Mouse (Mus musculus): ENCODE results near the gene Fbxw5. TPM values are rescaled to one million over a fixed set of nuclear protein-coding genes. Genes with fewer than 3 reads are reported as not detected.

Fbxw5 gene
- polyA plus RNA-seq, 1 experiment from 2014 or later = 72.9 TPM

DNA sequence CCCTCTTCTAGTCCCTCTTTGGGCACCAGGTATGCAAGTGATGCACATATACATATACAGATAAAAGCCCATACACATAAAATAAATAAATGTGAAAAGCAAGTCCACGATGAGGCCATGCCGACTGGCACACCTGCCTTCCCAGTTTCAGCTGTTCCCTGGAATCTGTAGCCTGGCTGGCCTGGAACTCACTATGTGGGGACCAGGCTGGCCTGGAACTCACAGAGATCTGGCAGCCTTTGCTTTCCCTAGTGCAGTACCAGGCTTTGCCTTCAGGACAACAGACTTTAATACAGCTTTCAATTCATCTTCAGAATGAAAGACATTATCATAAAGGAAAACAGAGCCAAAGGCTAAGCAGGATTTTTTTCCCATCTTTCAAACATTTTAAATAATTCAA is 33.2 kb downstream of the Fbxw5 start:
- Histone ChIP-seq H3K4me3 (ENCODE audit: low read depth, low read length) (no peak overlapping the region), H3K27me3 (replicated peaks; ENCODE audit: control insufficient read depth, insufficient read depth, low read length) (no peaks in the 10 kb centered on the region), H3K27ac (ENCODE audit: low read depth) (no peak overlapping the region), H3K9ac (ENCODE audit: low read length) (no peak overlapping the region), H3K9me3 (ENCODE audit: control insufficient read depth, low read length) (no peaks in the 10 kb centered on the region), H3K4me1 (replicated peaks; ENCODE audit: control insufficient read depth, insufficient read depth, low read length) (no peaks in the 10 kb centered on the region), H3K36me3 (ENCODE audit: control insufficient read depth, insufficient read depth, low read length) (peaks cover 91% of the 10 kb centered on the region), H3K4me2 (ENCODE audit: low read length) (no peak overlapping the region)
- DNase-seq (ENCODE audit: low spot score) (no peak), ATAC-seq (replicated peaks; ENCODE audit: low FRiP score, low TSS enrichment, low read depth) (no peak)
- WGBS = 90% methylated on average over 2 of the region's 2 CpGs

GRCm38 (mm10) chr2:25534178-25534865 is 33.8 kb downstream of the Fbxw5 start:
- H3K27me3 ChIP-seq (replicated peaks; ENCODE audit: control insufficient read depth, insufficient read depth, low read length) = no peaks in the 10 kb centered on the region
- ATAC-seq (replicated peaks; ENCODE audit: low FRiP score, low TSS enrichment, low read depth) = no peak
- no peak overlapping the region for H3K4me2 ChIP-seq (ENCODE audit: low read length)
- no peak for DNase-seq (ENCODE audit: low spot score)
- H3K27ac ChIP-seq (ENCODE audit: low read depth) = no peak overlapping the region
- H3K9me3 ChIP-seq (ENCODE audit: control insufficient read depth, low read length) = no peaks in the 10 kb centered on the region
- H3K4me3 ChIP-seq (ENCODE audit: low read depth, low read length) = no peak overlapping the region
- no peak overlapping the region for H3K9ac ChIP-seq (ENCODE audit: low read length)
- H3K36me3 ChIP-seq (ENCODE audit: control insufficient read depth, insufficient read depth, low read length) = peaks cover 85% of the 10 kb centered on the region
- WGBS = 83% methylated on average over 3 of the region's 3 CpGs
- no peaks in the 10 kb centered on the region for H3K4me1 ChIP-seq (replicated peaks; ENCODE audit: control insufficient read depth, insufficient read depth, low read length)

DNA sequence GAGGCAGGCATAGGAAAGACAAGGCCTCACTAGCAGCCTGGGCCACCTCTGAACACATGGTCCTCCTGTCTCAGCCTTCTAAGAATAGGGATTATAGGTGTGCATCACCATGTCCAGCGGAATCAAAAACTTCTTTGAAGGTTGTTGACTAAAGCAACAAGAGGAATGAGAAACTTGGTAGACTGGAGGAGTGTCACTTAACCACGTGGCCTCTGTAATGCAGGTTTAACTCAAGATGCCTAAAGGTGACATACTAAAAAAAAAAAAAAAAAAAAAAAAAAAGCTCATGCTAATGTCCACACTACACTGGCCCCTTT is 34.3 kb downstream of the Fbxw5 start:
- no peak for ATAC-seq (replicated peaks; ENCODE audit: low FRiP score, low TSS enrichment, low read depth)
- peaks cover 81% of the 10 kb centered on the region for H3K36me3 ChIP-seq (ENCODE audit: control insufficient read depth, insufficient read depth, low read length)

GRCm38 (mm10) chr2:25536531-25536930 is 36.0 kb downstream of the Fbxw5 start:
- ATAC-seq (replicated peaks; ENCODE audit: low FRiP score, low TSS enrichment, low read depth) = no peak
- WGBS = 94% methylated on average over 8 of the region's 8 CpGs
- peaks cover 65% of the 10 kb centered on the region for H3K36me3 ChIP-seq (ENCODE audit: control insufficient read depth, insufficient read depth, low read length)

More for the DNA sequence above, 34.3 kb downstream of the Fbxw5 start:
- H3K4me2 ChIP-seq (ENCODE audit: low read length) = no peak overlapping the region
- no peaks in the 10 kb centered on the region for H3K9me3 ChIP-seq (ENCODE audit: control insufficient read depth, low read length)
- H3K4me3 ChIP-seq (ENCODE audit: low read depth, low read length) = no peak overlapping the region
- no peak for DNase-seq (ENCODE audit: low spot score)
- H3K9ac ChIP-seq (ENCODE audit: low read length) = no peak overlapping the region
- no peaks in the 10 kb centered on the region for H3K27me3 ChIP-seq (replicated peaks; ENCODE audit: control insufficient read depth, insufficient read depth, low read length)
- no peak overlapping the region for H3K27ac ChIP-seq (ENCODE audit: low read depth)
- H3K4me1 ChIP-seq (replicated peaks; ENCODE audit: control insufficient read depth, insufficient read depth, low read length) = no peaks in the 10 kb centered on the region
- WGBS = 97% methylated on average over 2 of the region's 2 CpGs

GRCm38 (mm10) chr2:25540541-25540948 is 40.0 kb downstream of the Fbxw5 start:
- Histone ChIP-seq H3K27ac (ENCODE audit: low read depth) (no peak overlapping the region), H3K4me2 (ENCODE audit: low read length) (no peak overlapping the region), H3K9me3 (ENCODE audit: control insufficient read depth, low read length) (no peaks in the 10 kb centered on the region), H3K4me3 (ENCODE audit: low read depth, low read length) (no peak overlapping the region), H3K27me3 (replicated peaks; ENCODE audit: control insufficient read depth, insufficient read depth, low read length) (no peaks in the 10 kb centered on the region), H3K36me3 (ENCODE audit: control insufficient read depth, insufficient read depth, low read length) (peaks cover 28% of the 10 kb centered on the region), H3K4me1 (replicated peaks; ENCODE audit: control insufficient read depth, insufficient read depth, low read length) (peaks cover under 1% of the 10 kb centered on the region), H3K9ac (ENCODE audit: low read length) (no peak overlapping the region)
- DNase-seq (ENCODE audit: low spot score) (no peak), ATAC-seq (replicated peaks; ENCODE audit: low FRiP score, low TSS enrichment, low read depth) (no peak)
- WGBS = 91% methylated on average over 4 of the region's 4 CpGs

More at GRCm38 (mm10) chr2:25536531-25536930, 36.0 kb downstream of the Fbxw5 start:
- DNase-seq (ENCODE audit: low spot score) = no peak
- Histone ChIP-seq H3K9me3 (ENCODE audit: control insufficient read depth, low read length) (no peaks in the 10 kb centered on the region), H3K4me3 (ENCODE audit: low read depth, low read length) (no peak overlapping the region), H3K4me1 (replicated peaks; ENCODE audit: control insufficient read depth, insufficient read depth, low read length) (no peaks in the 10 kb centered on the region), H3K4me2 (ENCODE audit: low read length) (no peak overlapping the region), H3K9ac (ENCODE audit: low read length) (no peak overlapping the region), H3K27me3 (replicated peaks; ENCODE audit: control insufficient read depth, insufficient read depth, low read length) (no peaks in the 10 kb centered on the region), H3K27ac (ENCODE audit: low read depth) (no peak overlapping the region)

DNA sequence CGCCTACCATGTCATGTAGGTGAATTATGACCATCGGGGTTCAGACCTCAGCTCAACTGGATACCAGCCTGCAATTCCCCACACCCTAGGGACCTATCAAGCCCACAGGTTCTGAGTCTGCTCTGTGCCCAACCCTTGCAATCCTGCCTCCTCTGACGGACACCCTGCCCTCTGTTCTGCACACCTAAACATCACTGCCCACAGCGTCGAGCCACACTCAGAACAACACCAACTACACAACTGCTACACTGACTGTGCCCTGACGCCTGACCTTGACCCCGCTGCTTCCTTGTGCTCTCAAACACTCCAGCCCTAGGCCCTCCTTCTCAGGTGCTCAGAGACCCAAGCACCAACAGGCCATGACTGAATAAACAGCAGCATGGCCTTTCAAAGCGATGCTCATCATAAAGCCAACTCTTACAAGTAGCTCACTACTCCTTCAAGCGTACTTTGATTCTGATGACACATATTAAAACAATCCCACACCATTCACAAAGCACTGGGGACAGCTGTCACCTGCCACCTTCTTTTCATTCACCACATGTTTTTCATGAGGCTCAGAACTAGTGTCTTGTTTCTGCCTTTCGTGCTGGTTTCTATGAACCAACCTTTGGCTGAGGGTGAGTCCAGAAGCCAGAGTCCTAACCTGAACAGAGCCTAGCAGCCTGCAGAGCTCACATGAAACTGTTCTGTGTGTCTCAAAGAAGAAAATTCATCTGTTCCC is 41.3 kb downstream of the Fbxw5 start:
- no peak overlapping the region for H3K27ac ChIP-seq (ENCODE audit: low read depth)
- H3K4me3 ChIP-seq (ENCODE audit: low read depth, low read length) = no peak overlapping the region
- H3K9ac ChIP-seq (ENCODE audit: low read length) = no peak overlapping the region
- H3K27me3 ChIP-seq (replicated peaks; ENCODE audit: control insufficient read depth, insufficient read depth, low read length) = no peaks in the 10 kb centered on the region
- H3K4me1 ChIP-seq (replicated peaks; ENCODE audit: control insufficient read depth, insufficient read depth, low read length) = peaks cover 7% of the 10 kb centered on the region
- DNase-seq (ENCODE audit: low spot score) (no peak), ATAC-seq (replicated peaks; ENCODE audit: low FRiP score, low TSS enrichment, low read depth) (no peak)
- H3K9me3 ChIP-seq (ENCODE audit: control insufficient read depth, low read length) = no peaks in the 10 kb centered on the region
- 70% methylated on average over 10 of the region's 10 CpGs for WGBS
- peaks cover 15% of the 10 kb centered on the region for H3K36me3 ChIP-seq (ENCODE audit: control insufficient read depth, insufficient read depth, low read length)
- no peak overlapping the region for H3K4me2 ChIP-seq (ENCODE audit: low read length)

DNA sequence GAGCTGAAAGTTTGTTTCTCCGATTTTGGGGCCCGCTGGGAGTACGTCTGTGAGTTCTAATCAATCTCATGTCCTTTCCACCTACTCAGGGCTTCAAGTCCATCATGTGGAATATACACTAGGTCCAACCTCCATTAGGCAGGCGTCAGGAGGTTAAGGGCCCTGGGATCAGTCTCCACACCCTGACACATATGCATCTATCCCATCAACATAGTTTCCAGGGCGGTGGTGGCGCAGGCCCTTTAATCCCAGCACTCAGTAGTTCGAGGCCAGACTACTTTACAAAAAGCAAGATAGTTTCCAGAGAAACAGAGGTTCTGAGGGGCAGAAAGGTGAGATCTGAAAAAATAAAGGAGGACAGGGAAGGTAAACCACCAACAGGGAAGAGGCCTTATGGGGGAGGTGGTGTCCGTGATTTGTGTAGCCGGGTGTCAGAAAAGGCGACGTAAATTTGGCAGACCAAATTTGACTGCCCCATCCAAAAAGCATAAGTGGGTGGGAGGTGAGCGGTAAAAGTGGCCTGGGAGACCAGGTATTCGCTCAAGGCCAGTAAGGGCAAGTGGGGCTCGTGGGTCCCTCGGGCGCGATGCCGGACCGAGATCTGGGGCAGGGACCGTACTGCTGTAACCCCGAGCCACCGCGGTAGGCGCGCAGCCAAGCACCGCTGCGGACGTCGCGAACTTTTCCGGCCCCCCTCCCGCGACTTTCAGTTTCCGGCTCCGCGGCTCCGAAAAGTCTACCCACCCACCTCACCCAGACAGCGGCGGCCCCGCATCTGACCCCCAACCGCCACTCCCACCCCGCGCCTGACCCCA is 45.7 kb downstream of the Fbxw5 start:
- no peak for DNase-seq (ENCODE audit: low spot score)
- peak overlapping the region; percentile 74 for H3K9ac ChIP-seq (ENCODE audit: low read length)
- WGBS = 7% methylated on average over 43 of the region's 43 CpGs
- H3K9me3 ChIP-seq (ENCODE audit: control insufficient read depth, low read length) = no peaks in the 10 kb centered on the region
- no peaks in the 10 kb centered on the region for H3K36me3 ChIP-seq (ENCODE audit: control insufficient read depth, insufficient read depth, low read length)
- H3K4me1 ChIP-seq (replicated peaks; ENCODE audit: control insufficient read depth, insufficient read depth, low read length) = peaks cover 7% of the 10 kb centered on the region
- peak overlapping the region; percentile 67 for H3K27ac ChIP-seq (ENCODE audit: low read depth)
- peak overlapping the region; percentile 88 for H3K4me2 ChIP-seq (ENCODE audit: low read length)
- peak; percentile 66 for ATAC-seq (replicated peaks; ENCODE audit: low FRiP score, low TSS enrichment, low read depth)
- H3K4me3 ChIP-seq (ENCODE audit: low read depth, low read length) = peak overlapping the region; percentile 76
- no peaks in the 10 kb centered on the region for H3K27me3 ChIP-seq (replicated peaks; ENCODE audit: control insufficient read depth, insufficient read depth, low read length)

DNA sequence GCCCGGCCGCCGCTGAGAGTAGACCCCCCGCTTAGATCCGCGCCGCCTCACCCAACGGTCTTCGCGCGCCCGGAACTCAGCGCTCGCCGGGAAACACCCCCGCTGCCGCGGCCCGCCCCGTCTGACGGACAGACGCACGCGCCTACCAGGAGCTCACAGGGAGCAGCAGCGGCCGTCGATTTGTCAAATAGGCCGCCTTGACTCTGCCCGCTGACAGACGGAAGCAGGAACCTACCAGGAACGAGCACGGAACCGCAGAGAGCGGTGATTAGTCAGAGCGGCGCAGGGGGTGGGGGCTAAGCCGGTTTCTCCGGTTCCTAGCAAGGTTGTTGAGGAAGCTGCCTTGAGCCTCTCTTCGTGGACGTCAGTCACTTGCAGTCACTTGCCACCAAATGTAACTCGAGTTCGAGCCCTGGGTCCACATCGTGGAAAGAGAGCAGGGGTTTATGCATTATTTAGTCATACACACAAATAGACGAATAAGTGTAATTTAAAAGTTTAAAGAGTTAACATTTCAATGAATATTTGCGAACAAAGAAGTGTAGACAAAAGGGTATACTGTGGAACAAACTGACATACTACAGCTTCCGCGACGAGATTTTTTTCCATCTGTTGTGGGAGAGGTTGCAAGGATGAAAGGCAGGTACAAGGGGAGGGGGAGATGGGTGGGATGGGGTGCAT is 46.4 kb downstream of the Fbxw5 start, which contains the start of gene Traf2:
TSS of gene Traf2 (minus strand) at position 130 of the 681 bp plus-strand sequence.
- ATAC-seq (replicated peaks; ENCODE audit: low FRiP score, low TSS enrichment, low read depth) (peak; percentile 97), DNase-seq (ENCODE audit: low spot score) (peak; percentile 98)
- peak within 1 kb of the TSS; percentile 76 for H3K4me3 ChIP-seq (ENCODE audit: low read depth, low read length)
- peaks cover 7% of the 10 kb centered on the region for H3K4me1 ChIP-seq (replicated peaks; ENCODE audit: control insufficient read depth, insufficient read depth, low read length)
- no peaks in the 10 kb centered on the region for H3K36me3 ChIP-seq (ENCODE audit: control insufficient read depth, insufficient read depth, low read length)
- WGBS = 3% methylated on average over 48 of the region's 48 CpGs
- no peaks in the 10 kb centered on the region for H3K9me3 ChIP-seq (ENCODE audit: control insufficient read depth, low read length)
- no peaks in the 10 kb centered on the region for H3K27me3 ChIP-seq (replicated peaks; ENCODE audit: control insufficient read depth, insufficient read depth, low read length)
- H3K9ac ChIP-seq (ENCODE audit: low read length) = peak within 1 kb of the TSS; percentile 74
- peak within 1 kb of the TSS; percentile 67 for H3K27ac ChIP-seq (ENCODE audit: low read depth)
- H3K4me2 ChIP-seq (ENCODE audit: low read length) = peak within 1 kb of the TSS; percentile 88

Measured in intestine, embryonic 14.5 days (tissue).